Mouse (Mus musculus): Measurements from ENCODE around the gene Tbc1d12. TPM values are rescaled to one million over a fixed set of nuclear protein-coding genes. Genes with fewer than 3 reads are reported as not detected.

Gene Tbc1d12
- 17.7 TPM for polyA plus RNA-seq (2014; fragmentation: Illumina TruSeq; extraction: RNeasy Lipid Tissue Mini Kit (QIAGEN cat#74804); ENCODE audit: low replicate concordance)

GRCm38 (mm10) chr19:38836438-38837170 is at the start of gene Tbc1d12:
Gene Tbc1d12, plus strand, starts transcription at chr19:38836579.

GRCm38 (mm10) chr19:38818766-38819426 is 17.5 kb upstream of the Tbc1d12 start, which contains the start of gene Noc3l:
Gene Noc3l, minus strand, starts transcription at chr19:38819237.

GRCm38 (mm10) chr19:38930788-38931565 is 94.6 kb downstream of the Tbc1d12 start, which contains the start of gene Hells:
Gene Hells, plus strand, starts transcription at chr19:38930915.

Other genes starting within 250 kb of the Tbc1d12 start
- gene Noc3l, start 17.3 kb upstream of the Tbc1d12 start, polyA plus RNA-seq (2014; fragmentation: Illumina TruSeq; extraction: RNeasy Lipid Tissue Mini Kit (QIAGEN cat#74804); ENCODE audit: low replicate concordance) = 10.3 TPM
- 44.3 TPM for gene Hells, start 94.3 kb downstream of the Tbc1d12 start, polyA plus RNA-seq (2014; fragmentation: Illumina TruSeq; extraction: RNeasy Lipid Tissue Mini Kit (QIAGEN cat#74804); ENCODE audit: low replicate concordance)
- gene Cyp2c55, start 170.4 kb downstream of the Tbc1d12 start, polyA plus RNA-seq (2014; fragmentation: Illumina TruSeq; extraction: RNeasy Lipid Tissue Mini Kit (QIAGEN cat#74804); ENCODE audit: low replicate concordance) = 1,192 TPM
- 2,343 TPM for gene Cyp2c65, start 224.4 kb downstream of the Tbc1d12 start, polyA plus RNA-seq (2014; fragmentation: Illumina TruSeq; extraction: RNeasy Lipid Tissue Mini Kit (QIAGEN cat#74804); ENCODE audit: low replicate concordance)